Mouse (Mus musculus): ENCODE measurements around the gene Krt36. TPM values are rescaled to one million over a fixed set of nuclear protein-coding genes. Genes with fewer than 3 reads are reported as not detected.

Krt36 gene
- total and polyA plus RNA-seq, 3 experiments, result not detected

DNA sequence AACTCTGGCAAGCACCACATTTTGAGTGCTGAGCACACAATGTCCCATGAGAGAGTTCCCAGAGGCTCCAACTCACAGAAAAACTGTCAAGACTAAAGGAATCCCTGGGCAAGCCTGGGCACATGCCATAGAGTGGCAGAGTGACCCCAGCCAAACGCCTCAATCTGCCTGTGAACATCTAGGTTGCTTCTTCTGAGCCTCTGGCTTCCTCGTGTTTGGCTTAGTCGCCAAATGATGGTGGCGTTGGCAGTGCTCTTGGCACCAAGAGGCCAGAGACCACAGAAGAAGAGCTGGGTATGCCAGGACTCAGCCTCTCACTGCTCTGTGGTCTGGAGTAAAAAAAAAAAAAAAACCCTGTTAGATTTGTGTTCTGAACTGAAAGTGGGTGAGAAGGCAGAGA, 5.0 kb downstream of the Krt36 start:
- Histone ChIP-seq H3K4me1 (ENCODE audit: control insufficient read depth in 1 of 2, insufficient read depth in 2 of 2) (no peaks in the 10 kb centered on the region), H3K9ac (ENCODE audit: insufficient read depth, low read depth) (no peak overlapping the region), H3K27ac (ENCODE audit: insufficient read depth, low read depth) (no peak overlapping the region), H3K79me2 (replicated peaks; ENCODE audit: control insufficient read depth, extremely low read depth, insufficient read depth, poor library complexity, severe bottlenecking) (no peaks in the 10 kb centered on the region), H3K4me2 (ENCODE audit: insufficient read depth, low read depth, poor library complexity, severe bottlenecking) (no peak overlapping the region), H3K36me3 (replicated peaks in 1 of 2; ENCODE audit: control insufficient read depth in 1 of 2, insufficient read depth in 1 of 2, low read length in 1 of 2) (no peaks in the 10 kb centered on the region), H3K9me3 (replicated peaks; ENCODE audit: low read length) (no peaks in the 10 kb centered on the region), H3K4me3 (replicated peaks in 1 of 3; ENCODE audit: low read depth in 2 of 3, low read length in 2 of 3, poor library complexity in 1 of 3) (no peak overlapping the region), H3K27me3 (replicated peaks) (peaks cover 98% of the 10 kb centered on the region)
- DNase-seq (ENCODE audit: extremely low read depth), result no peak
- in situ Hi-C loops (cut with MboI; ENCODE audit: low pct_ligation_motif_present, low pct_unique_long_range_greater_than_20kb, low sequenced_read_pairs), result no loop called here
- dilution Hi-C loops (cut with MboI; ENCODE audit: extremely low pct_ligation_motif_present, extremely low pct_unique_long_range_greater_than_20kb, low sequenced_read_pairs), result no loop called here
- TF ChIP-seq UBTF (IDR thresholded peaks at IDR 0.05; ENCODE audit: low read depth, low read length) (no peak), MAFK (IDR thresholded peaks at IDR 0.05; ENCODE audit: insufficient replicate concordance, low read length) (no peak), MAX (IDR thresholded peaks at IDR 0.05; ENCODE audit: low read length) (no peak), MAZ (IDR thresholded peaks at IDR 0.05; ENCODE audit: low read depth, low read length) (no peak), JUN (IDR thresholded peaks at IDR 0.05; ENCODE audit: insufficient read depth, low read depth, low read length) (no peak), PAX5 (IDR thresholded peaks at IDR 0.05; ENCODE audit: low read length) (no peak)

DNA sequence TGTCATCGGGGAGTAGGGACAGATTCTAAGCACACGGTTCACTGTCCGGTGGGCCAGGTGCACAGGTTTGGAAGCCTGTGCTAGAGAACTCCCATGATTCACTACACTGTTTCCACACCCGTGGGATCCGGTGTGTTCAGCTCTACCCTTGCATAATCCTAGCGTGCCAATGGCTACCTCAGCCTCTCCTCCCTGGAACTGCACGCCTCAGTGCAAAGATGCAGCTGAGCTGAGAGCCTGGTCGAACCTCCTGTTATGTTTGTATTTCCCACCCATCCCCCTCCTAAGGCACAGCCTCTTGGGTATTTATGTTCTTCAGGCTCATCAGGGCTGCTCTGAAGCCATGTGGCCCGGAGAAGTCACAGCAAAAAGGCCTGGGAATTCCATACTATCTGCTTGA, 7.6 kb downstream of the Krt36 start:
- Histone ChIP-seq H3K79me2 (replicated peaks; ENCODE audit: control insufficient read depth, extremely low read depth, insufficient read depth, poor library complexity, severe bottlenecking) (no peaks in the 10 kb centered on the region), H3K9me3 (replicated peaks; ENCODE audit: low read length) (no peaks in the 10 kb centered on the region), H3K9ac (ENCODE audit: insufficient read depth, low read depth) (no peak overlapping the region), H3K27me3 (replicated peaks) (peaks cover 97% of the 10 kb centered on the region), H3K4me3 (replicated peaks in 1 of 3; ENCODE audit: low read depth in 2 of 3, low read length in 2 of 3, poor library complexity in 1 of 3) (no peak overlapping the region), H3K27ac (ENCODE audit: insufficient read depth, low read depth) (no peak overlapping the region), H3K36me3 (replicated peaks in 1 of 2; ENCODE audit: control insufficient read depth in 1 of 2, insufficient read depth in 1 of 2, low read length in 1 of 2) (no peaks in the 10 kb centered on the region), H3K4me1 (ENCODE audit: control insufficient read depth in 1 of 2, insufficient read depth in 2 of 2) (no peaks in the 10 kb centered on the region), H3K4me2 (ENCODE audit: insufficient read depth, low read depth, poor library complexity, severe bottlenecking) (no peak overlapping the region)
- dilution Hi-C loops (cut with MboI; ENCODE audit: extremely low pct_ligation_motif_present, extremely low pct_unique_long_range_greater_than_20kb, low sequenced_read_pairs), result no loop called here
- in situ Hi-C loops (cut with MboI; ENCODE audit: low pct_ligation_motif_present, low pct_unique_long_range_greater_than_20kb, low sequenced_read_pairs), result no loop called here
- no peak for DNase-seq (ENCODE audit: extremely low read depth)
- TF ChIP-seq BHLHE40 (IDR thresholded peaks at IDR 0.05; ENCODE audit: low read depth, low read length), result no peak
- no peak for TF ChIP-seq IRF4 (IDR thresholded peaks at IDR 0.05; ENCODE audit: low read depth, low read length)
- TF ChIP-seq CTCF (conservative IDR thresholded peaks at IDR 0.05 in 1 of 2, IDR thresholded peaks at IDR 0.05 in 1 of 2; ENCODE audit: low read depth in 2 of 2, low read length in 2 of 2), result no peak

GRCm38 (mm10) chr11:100096141-100096540, 9.3 kb downstream of the Krt36 start, which contains the start of gene Krt35:
Krt35 (minus strand) TSS chr11:100096241.
- no peak for DNase-seq (ENCODE audit: extremely low read depth)
- H3K9me3 ChIP-seq (replicated peaks; ENCODE audit: low read length), result no peaks in the 10 kb centered on the region
- no peaks in the 10 kb centered on the region for H3K79me2 ChIP-seq (replicated peaks; ENCODE audit: control insufficient read depth, extremely low read depth, insufficient read depth, poor library complexity, severe bottlenecking)
- no peak within 1 kb of the TSS for H3K4me3 ChIP-seq (replicated peaks in 1 of 3; ENCODE audit: low read depth in 2 of 3, low read length in 2 of 3, poor library complexity in 1 of 3)
- H3K9ac ChIP-seq (ENCODE audit: insufficient read depth, low read depth), result no peak within 1 kb of the TSS
- H3K27ac ChIP-seq (ENCODE audit: insufficient read depth, low read depth), result no peak within 1 kb of the TSS
- no peaks in the 10 kb centered on the region for H3K4me1 ChIP-seq (ENCODE audit: control insufficient read depth in 1 of 2, insufficient read depth in 2 of 2)
- in situ Hi-C loops (cut with MboI; ENCODE audit: low pct_ligation_motif_present, low pct_unique_long_range_greater_than_20kb, low sequenced_read_pairs) (no loop called here), dilution Hi-C loops (cut with MboI; ENCODE audit: extremely low pct_ligation_motif_present, extremely low pct_unique_long_range_greater_than_20kb, low sequenced_read_pairs) (no loop called here)
- no peaks in the 10 kb centered on the region for H3K36me3 ChIP-seq (replicated peaks in 1 of 2; ENCODE audit: control insufficient read depth in 1 of 2, insufficient read depth in 1 of 2, low read length in 1 of 2)
- peaks cover 97% of the 10 kb centered on the region for H3K27me3 ChIP-seq (replicated peaks)
- no peak within 1 kb of the TSS for H3K4me2 ChIP-seq (ENCODE audit: insufficient read depth, low read depth, poor library complexity, severe bottlenecking)
- no peak for TF ChIP-seq MEF2A (IDR thresholded peaks at IDR 0.05; ENCODE audit: borderline replicate concordance, low read depth, low read length)

Data from CH12.LX (cell line).